In the genomic region with DNA sequence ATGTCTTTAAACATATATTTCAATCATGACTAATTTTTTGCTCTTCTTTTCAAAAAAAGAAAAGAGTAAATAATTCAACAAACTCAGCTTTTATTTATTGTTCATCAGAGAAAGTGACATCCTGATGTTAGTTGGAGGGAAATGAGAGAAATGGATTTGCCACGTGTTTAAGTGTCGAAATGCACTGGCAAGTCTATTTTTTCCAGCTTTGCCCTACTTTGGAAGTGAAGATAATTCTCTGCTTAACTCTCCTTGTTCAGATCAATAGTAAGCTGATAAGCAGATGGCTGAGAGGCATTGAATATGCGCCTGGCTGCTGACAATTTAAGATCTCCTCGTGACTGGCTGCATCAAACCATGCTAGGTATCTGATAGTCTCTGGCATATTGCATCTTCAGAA, we compare ENCODE assay signal across 14 mouse cellular contexts.
"Had no signal": no experiment of that assay in that cellular context is flagged by ENCODE, and none has a peak within 500 bp of the region (broad histone marks: within the 10 kb centered on the region; RNA-seq: fewer than 3 reads in every experiment).

No protein-coding gene starts in this region.

- H3K27me3 ChIP-seq: megakaryocyte, embryonic 14.5 days; midbrain, embryonic 13.5 days; midbrain, embryonic 15.5 days; neural tube, embryonic 12.5 days; stomach, embryonic 15.5 days had no signal

- DNase-seq: lung, adult 18-20 months; lung, embryonic 14.5 days; lung, postnatal 10 days; lung, postnatal 36 days; thymus, adult 2 months; thymus, postnatal 25 days; thymus, postnatal 4 days had no signal

- H3K4me1 ChIP-seq: megakaryocyte, embryonic 14.5 days; midbrain, embryonic 13.5 days; midbrain, embryonic 15.5 days; neural tube, embryonic 12.5 days; stomach, embryonic 15.5 days had no signal

- H3K4me3 ChIP-seq: megakaryocyte, embryonic 14.5 days; midbrain, embryonic 13.5 days; midbrain, embryonic 15.5 days; neural tube, embryonic 12.5 days; stomach, embryonic 15.5 days had no signal

- H3K36me3 ChIP-seq: midbrain, embryonic 13.5 days; midbrain, embryonic 15.5 days; neural tube, embryonic 12.5 days; stomach, embryonic 15.5 days had no signal

- H3K27ac ChIP-seq: macrophage; midbrain, embryonic 13.5 days; midbrain, embryonic 15.5 days; neural tube, embryonic 12.5 days; stomach, embryonic 15.5 days; stomach, postnatal 0 days had no signal

- H3K9ac ChIP-seq: lung, embryonic 14.5 days; midbrain, embryonic 13.5 days; midbrain, embryonic 15.5 days; neural tube, embryonic 12.5 days; stomach, embryonic 15.5 days had no signal
